In the genomic region with DNA sequence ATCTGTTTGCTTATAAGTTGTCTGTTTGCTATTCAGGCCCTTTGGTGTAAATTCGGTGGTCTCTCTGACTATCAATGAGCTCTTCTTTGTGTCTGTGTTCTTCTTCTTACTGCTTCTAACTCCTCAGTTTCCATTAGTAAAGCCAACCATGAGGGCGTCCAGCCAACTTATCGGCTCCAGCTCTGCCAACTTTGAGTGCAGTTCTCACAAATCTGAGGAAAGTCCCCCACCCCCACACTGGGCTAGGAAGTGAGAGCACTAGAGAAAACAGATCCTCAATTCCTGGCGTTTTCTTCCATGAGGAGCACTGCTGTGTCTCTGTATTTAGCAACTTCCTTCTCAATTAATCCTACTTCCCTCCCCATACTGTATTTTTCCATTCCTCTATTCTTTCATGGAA, we compare ENCODE assay signal across 12 mouse cellular contexts. TPM values are rescaled to one million over a fixed set of nuclear protein-coding genes. Genes with fewer than 3 reads are reported as not detected.
DNase-seq lines count a peak whose midpoint lies in the region; ATAC-seq and TF ChIP-seq lines count a peak whose summit lies in the region.
"Had no signal": no experiment of that assay in that cellular context is flagged by ENCODE, and none has a peak within 500 bp of the region (broad histone marks: within the 10 kb centered on the region; RNA-seq: fewer than 3 reads in every experiment).

No protein-coding gene starts in this region.

- H3K27ac ChIP-seq in lung, embryonic 14.5 days (ENCODE audit: low read depth), result no peak overlapping the region
- no peak overlapping the region for H3K27ac ChIP-seq in lung, postnatal 0 days (ENCODE audit: low read length)
- peak overlapping the region; percentile 95 for H3K27ac ChIP-seq in layer of hippocampus, adult 2 months
- H3K27ac ChIP-seq: lung, embryonic 15.5 days had no signal

- H3K9ac ChIP-seq in lung, embryonic 14.5 days, result no peak overlapping the region
- no peak overlapping the region for H3K9ac ChIP-seq in lung, postnatal 0 days (replicated peaks; ENCODE audit: low read depth)
- H3K9ac ChIP-seq: lung, embryonic 15.5 days had no signal

- WGBS in lung, embryonic 14.5 days, result 73% methylated on average over 4 of the region's 4 CpGs
- 56% methylated on average over 4 of the region's 4 CpGs for WGBS in lung, postnatal 0 days

- no peak overlapping the region for H3K4me3 ChIP-seq in lung, embryonic 14.5 days (ENCODE audit: low read depth, low read length)
- H3K4me3 ChIP-seq in lung, postnatal 0 days (ENCODE audit: low read depth, low read length), result no peak overlapping the region
- peak overlapping the region; percentile 63 for H3K4me3 ChIP-seq in layer of hippocampus, adult 2 months
- H3K4me3 ChIP-seq: lung, embryonic 15.5 days; myocyte had no signal

- TF ChIP-seq EP300 in lung, postnatal 0 days (IDR thresholded peaks at IDR 0.05), result no peak

- TF ChIP-seq CTCF in lung, embryonic 14.5 days (IDR thresholded peaks at IDR 0.05; ENCODE audit: low read depth), result no peak
- TF ChIP-seq CTCF in lung, postnatal 0 days (IDR thresholded peaks at IDR 0.05), result no peak
- no peak for TF ChIP-seq CTCF in layer of hippocampus, adult 2 months (conservative IDR thresholded peaks at IDR 0.05)

- no peaks in the 10 kb centered on the region for H3K27me3 ChIP-seq in lung, embryonic 14.5 days (ENCODE audit: insufficient read depth, low read length)
- H3K27me3 ChIP-seq in lung, postnatal 0 days (replicated peaks; ENCODE audit: insufficient read depth, low read length), result no peaks in the 10 kb centered on the region
- H3K27me3 ChIP-seq: lung, embryonic 15.5 days had no signal

- peaks cover 6% of the 10 kb centered on the region for H3K36me3 ChIP-seq in lung, embryonic 14.5 days (ENCODE audit: insufficient read depth)
- H3K36me3 ChIP-seq in lung, postnatal 0 days (ENCODE audit: insufficient read depth, low read length), result no peaks in the 10 kb centered on the region
- H3K36me3 ChIP-seq: lung, embryonic 15.5 days had no signal

- peak; percentile 37 for DNase-seq in lung, embryonic 14.5 days
- DNase-seq in lung, postnatal 0 days (ENCODE audit: low spot score), result no peak
- peak; percentile 38 for DNase-seq in cerebellum, adult 9-11 months
- DNase-seq in layer of hippocampus, adult 2 months (ENCODE audit: low spot score in 2 of 2), result peak in 1 of 2 experiments; percentile 44
- DNase-seq in right cerebral cortex, postnatal 14 days, result peak; percentile 49
- DNase-seq in urinary bladder, postnatal 10 days (ENCODE audit: low spot score), result no peak
- no peak for DNase-seq in ovary, postnatal 36 days (ENCODE audit: low spot score)
- DNase-seq: adrenal gland, postnatal 14 days; embryo, embryonic 11 days had no signal

- H3K4me2 ChIP-seq in lung, embryonic 14.5 days, result no peak overlapping the region
- H3K4me2 ChIP-seq in lung, postnatal 0 days (replicated peaks; ENCODE audit: low read depth, low read length), result no peak overlapping the region
- H3K4me2 ChIP-seq: lung, embryonic 15.5 days had no signal

- ATAC-seq in lung, embryonic 14.5 days (ENCODE audit: insufficient read depth), result no peak
- no peak for ATAC-seq in lung, postnatal 0 days

- H3K9me3 ChIP-seq in lung, embryonic 14.5 days (ENCODE audit: low read depth, low read length), result no peaks in the 10 kb centered on the region
- H3K9me3 ChIP-seq in lung, postnatal 0 days (ENCODE audit: low read length), result no peaks in the 10 kb centered on the region
- H3K9me3 ChIP-seq: lung, embryonic 15.5 days had no signal

- H3K4me1 ChIP-seq in lung, embryonic 14.5 days (ENCODE audit: insufficient read depth), result no peaks in the 10 kb centered on the region
- H3K4me1 ChIP-seq in lung, postnatal 0 days (ENCODE audit: insufficient read depth, low read depth, low read length), result no peaks in the 10 kb centered on the region

RNA-seq across cellular contexts. Expression of a gene that starts 4.4 kb away (rescaled TPM):
- 24.5 and 26.1 TPM in 2 replicates for polyA plus RNA-seq in lung, embryonic 14.5 days (2014; fragmentation: Nextera tagmentation; extraction: Ambion mirVana)
- 17.2 and 18.5 TPM in 2 replicates for polyA plus RNA-seq in lung, postnatal 0 days (2015; fragmentation: Nextera tagmentation; extraction: Ambion mirVana)
- total RNA-seq in layer of hippocampus, adult 2 months (2021), result 100 to 1,000 TPM; 388 to 405 TPM
- total RNA-seq: MEL had no signal

Comparison
In these comparisons a context has a peak if more than half of its experiments do, and no peak if none do; other contexts are left out.
1. DNase-seq: peak in lung, embryonic 14.5 days (single experiment), cerebellum, adult 9-11 months (single experiment) and right cerebral cortex, postnatal 14 days (single experiment); none in lung, postnatal 0 days (single experiment), urinary bladder, postnatal 10 days (single experiment) and ovary, postnatal 36 days (single experiment).